Mouse (Mus musculus) layer of hippocampus, adult 9-10 months (tissue): ENCODE measurements around the gene Oog1.
"Not testable (repeated sequence)": the region's sequence is repeated elsewhere in the genome, so short reads cannot be mapped to it uniquely, and the experiment has no call there.

ENCODE experiments used
- DNase-seq: peaks from one replicate; pipeline ENCODE4 v3.0.0; 2022; ENCODE audit warnings: low spot score

The Oog1 gene

DNA sequence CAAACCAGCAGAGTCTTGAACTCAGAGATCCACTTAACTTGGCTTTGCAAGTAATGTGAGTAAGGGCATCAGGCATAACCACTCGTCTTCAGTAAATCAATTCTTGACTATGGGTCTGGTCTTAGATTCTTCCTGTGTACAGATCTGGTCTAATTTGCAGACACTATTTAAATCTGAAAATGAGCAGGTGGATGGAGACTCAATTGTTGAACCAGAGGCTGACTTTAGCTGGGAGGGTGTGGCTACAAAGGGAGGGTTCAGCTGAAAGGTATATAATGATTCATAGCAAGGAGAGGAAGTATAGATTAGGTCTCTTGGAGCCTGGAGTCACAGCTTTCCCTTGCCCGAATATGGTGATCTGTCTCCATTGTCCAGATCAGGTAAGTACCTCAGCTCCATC is at the start of gene Oog1:
Gene Oog1, plus strand, starts transcription at position 301 of the 400 bp plus-strand sequence.
- DNase-seq: not testable (repeated sequence)

GRCm38 (mm10) chr12:87601388-87601787 is 1.1 kb upstream of the Oog1 start:
- not testable (repeated sequence) for DNase-seq

DNA sequence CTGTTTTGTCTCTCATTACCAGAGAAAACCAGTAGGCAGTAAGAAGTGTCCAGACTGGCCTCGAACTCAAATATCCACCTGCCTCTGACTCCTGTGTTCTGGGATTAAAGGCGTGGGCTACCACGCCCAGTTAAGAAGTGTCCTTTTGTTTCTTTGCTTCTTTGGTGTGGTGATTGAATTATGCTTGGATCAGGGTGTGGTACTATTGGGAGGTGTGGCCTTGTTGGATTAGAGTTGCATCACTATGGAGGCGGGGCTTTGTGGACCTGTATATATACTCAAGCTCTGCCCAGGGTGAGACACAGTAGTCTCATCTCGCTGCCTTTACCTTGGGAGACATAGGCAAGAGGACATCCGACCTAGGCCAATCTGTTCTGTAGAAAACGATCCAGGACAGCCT is 16.1 kb downstream of the Oog1 start, which contains the start of gene Gm4027:
Gene Gm4027, plus strand, starts transcription at position 301 of the 400 bp plus-strand sequence.
- not testable (repeated sequence) for DNase-seq

DNA sequence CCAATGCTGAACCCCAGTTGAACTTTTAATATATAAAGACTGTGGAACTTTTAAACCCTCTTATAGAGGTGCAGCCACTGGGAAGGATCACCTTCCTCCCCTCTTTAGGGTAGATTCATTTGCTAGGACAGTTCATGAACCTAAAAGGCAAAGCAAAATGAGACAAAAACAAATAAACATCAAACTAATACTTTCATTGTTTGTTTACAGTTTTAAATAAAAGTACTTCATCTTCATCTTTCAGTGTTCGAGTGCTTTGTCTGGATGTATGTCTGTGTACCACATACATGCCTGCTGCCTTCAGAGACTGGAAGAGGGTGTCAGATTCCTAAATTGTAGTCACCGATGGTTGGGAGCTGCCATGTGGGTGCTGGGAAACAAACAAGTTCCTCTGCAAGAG is 42.0 kb downstream of the Oog1 start, which contains the start of gene Gm16381:
Gene Gm16381, minus strand, starts transcription at position 101 of the 400 bp plus-strand sequence.
- DNase-seq: not testable (repeated sequence)

GRCm38 (mm10) chr12:87652916-87653703 is 50.6 kb downstream of the Oog1 start:
- not testable (repeated sequence) for DNase-seq
